Mouse (Mus musculus): ENCODE measurements around the gene Faim.

Gene Faim

GRCm38 (mm10) chr9:98974898-98975297 is 11.3 kb upstream of the Faim start:
- DNase-seq (ENCODE audit: low read depth, low spot score), result no peak

- DNase-seq (ENCODE audit: low read depth, low spot score), result no peak
These were observed 10.1 kb upstream of the Faim start for GRCm38 (mm10) chr9:98976081-98976480.

GRCm38 (mm10) chr9:98976520-98976919 is 9.7 kb upstream of the Faim start:
- DNase-seq (ENCODE audit: low read depth, low spot score), result no peak

- peak; percentile 70 for DNase-seq (ENCODE audit: low read depth, low spot score)
These were observed 6.4 kb upstream of the Faim start for GRCm38 (mm10) chr9:98979431-98980416.

- no peak for DNase-seq (ENCODE audit: low read depth, low spot score)
These were observed 413 bp downstream of the Faim start for GRCm38 (mm10) chr9:98986476-98987096.

GRCm38 (mm10) chr9:98987131-98987530 is 958 bp downstream of the Faim start:
- DNase-seq (ENCODE audit: low read depth, low spot score), result no peak

GRCm38 (mm10) chr9:98994103-98994502 is 7.9 kb downstream of the Faim start:
- DNase-seq (ENCODE audit: low read depth, low spot score), result no peak

- no peak for DNase-seq (ENCODE audit: low read depth, low spot score)
These were observed 13.7 kb downstream of the Faim start for GRCm38 (mm10) chr9:98999881-99000339.

GRCm38 (mm10) chr9:99001326-99001725 is 15.2 kb downstream of the Faim start:
- DNase-seq (ENCODE audit: low read depth, low spot score), result no peak

GRCm38 (mm10) chr9:99009069-99009897 is 23.1 kb downstream of the Faim start:
- no peak for DNase-seq (ENCODE audit: low read depth, low spot score)

GRCm38 (mm10) chr9:99009898-99010199 is 23.7 kb downstream of the Faim start:
- DNase-seq (ENCODE audit: low read depth, low spot score), result no peak

- DNase-seq (ENCODE audit: low read depth, low spot score), result no peak
These were observed 30.1 kb downstream of the Faim start for GRCm38 (mm10) chr9:99016301-99016700.

GRCm38 (mm10) chr9:99016759-99017158 is 30.6 kb downstream of the Faim start:
- no peak for DNase-seq (ENCODE audit: low read depth, low spot score)

- no peak for DNase-seq (ENCODE audit: low read depth, low spot score)
These were observed 31.5 kb downstream of the Faim start for GRCm38 (mm10) chr9:99017679-99018078.

GRCm38 (mm10) chr9:99021166-99021565 is 35.0 kb downstream of the Faim start:
- DNase-seq (ENCODE audit: low read depth, low spot score), result no peak

GRCm38 (mm10) chr9:99021751-99022150 is 35.6 kb downstream of the Faim start:
- DNase-seq (ENCODE audit: low read depth, low spot score), result no peak

GRCm38 (mm10) chr9:99032031-99032430 is 45.9 kb downstream of the Faim start:
- no peak for DNase-seq (ENCODE audit: low read depth, low spot score)

- DNase-seq (ENCODE audit: low read depth, low spot score), result no peak
These were observed 47.9 kb downstream of the Faim start for GRCm38 (mm10) chr9:99034111-99034510.

GRCm38 (mm10) chr9:99035575-99035974 is 49.4 kb downstream of the Faim start, which contains the start of gene Gm1123:
Gene Gm1123 (minus strand): TSS chr9:99035715.
- no peak for DNase-seq (ENCODE audit: low read depth, low spot score)

- no peak for DNase-seq (ENCODE audit: low read depth, low spot score)
These were observed 55.8 kb downstream of the Faim start for GRCm38 (mm10) chr9:99041994-99042393.

- DNase-seq (ENCODE audit: low read depth, low spot score), result no peak
These were observed 56.5 kb downstream of the Faim start for GRCm38 (mm10) chr9:99042641-99043040.

GRCm38 (mm10) chr9:99044761-99045160 is 58.6 kb downstream of the Faim start:
- no peak for DNase-seq (ENCODE audit: low read depth, low spot score)

Measured in skeletal muscle tissue, adult 2 months (tissue).